Mouse (Mus musculus): ENCODE measurements at regions not wholly inside any gene's neighbourhood (a gene's known extent, or its start where the extent isn't known, plus 50 kb on each side); places are given as distances from the start of the nearest gene placed in this dataset.

- TF ChIP-seq CTCF (IDR thresholded peaks at IDR 0.05; ENCODE audit: low read depth, low read length) (no peak), POLR2A (IDR thresholded peaks at IDR 0.05; ENCODE audit: insufficient read depth, low read length) (no peak), EP300 (IDR thresholded peaks at IDR 0.05; ENCODE audit: insufficient read depth, low read depth, low read length) (no peak)
These were observed 132.2 kb upstream of the Smarca2 start for GRCm38 (mm10) chr19:26472659-26473058.

All from ES-Bruce4 (cell line).